8 mouse cellular contexts compared by ENCODE assay signal in genomic region chr1:50925356-50925921, GRCm38 (mm10). TPM values are rescaled to one million over a fixed set of nuclear protein-coding genes. Genes with fewer than 3 reads are reported as not detected.
DNase-seq lines count a peak whose midpoint lies in the region; ATAC-seq lines count a peak whose summit lies in the region.

No protein-coding gene starts in this region.

- intact Hi-C loops in left cerebral cortex, postnatal 14 days (cut with DNase I) = loop anchor here (10.0 kb wide), 1 partner anchor 669 kb away; no protein-coding TSS in a partner anchor

- ATAC-seq in kidney, embryonic 15.5 days (replicated peaks; ENCODE audit: low FRiP score) = no peak
- ATAC-seq in forebrain, embryonic 16.5 days = no peak
- no peak for ATAC-seq in erythroblast, adult 5-6 weeks (replicated peaks; ENCODE audit: low FRiP score, poor library complexity, severe bottlenecking)

- peak overlapping the region; percentile 100 for H3K4me2 ChIP-seq in kidney, embryonic 15.5 days
- H3K4me2 ChIP-seq in forebrain, embryonic 16.5 days (ENCODE audit: low read length) = peak overlapping the region; percentile 90

- peaks cover 59% of the 10 kb centered on the region for H3K27me3 ChIP-seq in kidney, embryonic 15.5 days
- H3K27me3 ChIP-seq in forebrain, embryonic 16.5 days (replicated peaks; ENCODE audit: control insufficient read depth, insufficient read depth, low read length) = no peaks in the 10 kb centered on the region

- H3K4me3 ChIP-seq in kidney, embryonic 15.5 days (replicated peaks) = peak overlapping the region; percentile 12; the same call in 1 of the 2 replicates
- peak overlapping the region; percentile 74 for H3K4me3 ChIP-seq in forebrain, embryonic 16.5 days (replicated peaks; ENCODE audit: low read length)

- no peaks in the 10 kb centered on the region for H3K36me3 ChIP-seq in kidney, embryonic 15.5 days
- no peaks in the 10 kb centered on the region for H3K36me3 ChIP-seq in forebrain, embryonic 16.5 days (ENCODE audit: control insufficient read depth, insufficient read depth)

- no peak for DNase-seq in kidney, adult 9 months
- peak; percentile 18 to 30 for DNase-seq in left cerebral cortex, postnatal 14 days (ENCODE audit: low spot score in 2 of 2)
- DNase-seq in retina, embryonic 14.5 days (ENCODE audit: low spot score) = peak; percentile 38
- DNase-seq in lung, postnatal 10 days = no peak
- no peak for DNase-seq in urinary bladder, postnatal 10 days (ENCODE audit: low spot score)

- no peak overlapping the region for H3K27ac ChIP-seq in kidney, embryonic 15.5 days
- H3K27ac ChIP-seq in forebrain, embryonic 16.5 days (ENCODE audit: low read length) = peak overlapping the region; percentile 69

- peaks cover 24% of the 10 kb centered on the region for H3K4me1 ChIP-seq in kidney, embryonic 15.5 days
- H3K4me1 ChIP-seq in forebrain, embryonic 16.5 days (replicated peaks; ENCODE audit: control insufficient read depth, insufficient read depth, low read length) = 0 out of 2 replicates have a peak, but pooled peaks cover 8% of the 10 kb centered on the region

- H3K9me3 ChIP-seq in kidney, embryonic 15.5 days (replicated peaks) = no peaks in the 10 kb centered on the region
- H3K9me3 ChIP-seq in forebrain, embryonic 16.5 days (ENCODE audit: control insufficient read depth, low read length) = no peaks in the 10 kb centered on the region

- WGBS in kidney, embryonic 15.5 days = 12% methylated on average over 13 of the region's 13 CpGs
- 2% methylated on average over 13 of the region's 13 CpGs for WGBS in forebrain, embryonic 16.5 days

- H3K9ac ChIP-seq in kidney, embryonic 15.5 days = no peak overlapping the region
- peak overlapping the region; percentile 83 for H3K9ac ChIP-seq in forebrain, embryonic 16.5 days (replicated peaks; ENCODE audit: low read depth, low read length)

RNA-seq across cellular contexts. Expression of gene Tmeff2, which starts 25.0 kb away (rescaled TPM):
- 4.1 and 5.7 TPM in 2 replicates for polyA plus RNA-seq in kidney, embryonic 15.5 days (2015; fragmentation: Nextera tagmentation; extraction: Ambion mirVana)
- 36.4 and 46.5 TPM in 2 replicates for polyA plus RNA-seq in forebrain, embryonic 16.5 days (2015; fragmentation: Nextera tagmentation; extraction: Ambion mirVana)
- total RNA-seq in left cerebral cortex, postnatal 14 days (2021) = 10 to 100 TPM; 41.3 to 48.3 TPM
- total RNA-seq in erythroblast, adult 5-6 weeks (2015; ENCODE audit: low replicate concordance) = not detected in 2 replicates
- total RNA-seq in erythroblast, adult 5-6 weeks (2017; ENCODE audit: low replicate concordance) = not detected in 2 replicates

Comparison
In these comparisons a context has a peak if more than half of its experiments do, and no peak if none do; other contexts are left out.
1. DNase-seq: peak in left cerebral cortex, postnatal 14 days (2 of 2) and retina, embryonic 14.5 days (single experiment); none in kidney, adult 9 months (single experiment), lung, postnatal 10 days (single experiment) and urinary bladder, postnatal 10 days (single experiment).
2. RNA of gene Tmeff2, which starts 25.0 kb away (total RNA-seq): 41.3 to 48.3 TPM in left cerebral cortex, postnatal 14 days; not detected in erythroblast, adult 5-6 weeks; every median in the first group is over 10 times any median in the second.